In genomic region chrX:152368397-152369273, GRCm38 (mm10) we compare ENCODE assay signal across 9 mouse cellular contexts. TPM values are rescaled to one million over a fixed set of nuclear protein-coding genes. Genes with fewer than 3 reads are reported as not detected.
DNase-seq lines count a peak whose midpoint lies in the region; ATAC-seq lines count a peak whose summit lies in the region.
"Had no signal": no experiment of that assay in that cellular context is flagged by ENCODE, and none has a peak within 500 bp of the region (broad histone marks: within the 10 kb centered on the region; RNA-seq: fewer than 3 reads in every experiment).

TSS of gene Gpr173 (minus strand) at chrX:152368704.

- 11% methylated on average over 22 of the region's 24 CpGs for WGBS in forebrain, embryonic 12.5 days
- WGBS in heart, embryonic 15.5 days: 14% methylated on average over 23 of the region's 24 CpGs
- WGBS in liver, embryonic 12.5 days (ENCODE audit: insufficient replicate concordance): 13% methylated on average over 22 of the region's 24 CpGs
- WGBS in neural tube, embryonic 15.5 days: 18% methylated on average over 22 of the region's 24 CpGs

- peak within 1 kb of the TSS; percentile 60 for H3K4me2 ChIP-seq in forebrain, embryonic 12.5 days
- H3K4me2 ChIP-seq in heart, embryonic 15.5 days: peak within 1 kb of the TSS; percentile 65
- peak within 1 kb of the TSS; percentile 42 for H3K4me2 ChIP-seq in liver, embryonic 12.5 days
- peak within 1 kb of the TSS; percentile 57 for H3K4me2 ChIP-seq in neural tube, embryonic 15.5 days

- H3K9me3 ChIP-seq in forebrain, embryonic 12.5 days: no peaks in the 10 kb centered on the region
- H3K9me3 ChIP-seq in heart, embryonic 15.5 days (replicated peaks): no peaks in the 10 kb centered on the region
- H3K9me3 ChIP-seq in liver, embryonic 12.5 days (replicated peaks): no peaks in the 10 kb centered on the region
- H3K9me3 ChIP-seq in neural tube, embryonic 15.5 days (replicated peaks): no peaks in the 10 kb centered on the region

- H3K9ac ChIP-seq in forebrain, embryonic 12.5 days: peak within 1 kb of the TSS; percentile 75
- H3K9ac ChIP-seq in heart, embryonic 15.5 days: peak within 1 kb of the TSS; percentile 50
- no peak within 1 kb of the TSS for H3K9ac ChIP-seq in liver, embryonic 12.5 days
- peak within 1 kb of the TSS; percentile 61 for H3K9ac ChIP-seq in neural tube, embryonic 15.5 days (replicated peaks)

- H3K27me3 ChIP-seq in forebrain, embryonic 12.5 days: peaks cover 55% of the 10 kb centered on the region
- H3K27me3 ChIP-seq in heart, embryonic 15.5 days: peaks cover 26% of the 10 kb centered on the region
- peaks cover 46% of the 10 kb centered on the region for H3K27me3 ChIP-seq in liver, embryonic 12.5 days (replicated peaks)
- H3K27me3 ChIP-seq in neural tube, embryonic 15.5 days (replicated peaks): peaks cover 46% of the 10 kb centered on the region
- H3K27me3 ChIP-seq: CH12.LX had no signal

- peak within 1 kb of the TSS; percentile 59 for H3K4me3 ChIP-seq in forebrain, embryonic 12.5 days (replicated peaks)
- H3K4me3 ChIP-seq in heart, embryonic 15.5 days: peak within 1 kb of the TSS; percentile 59
- peak within 1 kb of the TSS; percentile 30 for H3K4me3 ChIP-seq in liver, embryonic 12.5 days
- peak within 1 kb of the TSS; percentile 55 for H3K4me3 ChIP-seq in neural tube, embryonic 15.5 days (replicated peaks)

- H3K27ac ChIP-seq in forebrain, embryonic 12.5 days: peak within 1 kb of the TSS; percentile 80
- H3K27ac ChIP-seq in heart, embryonic 15.5 days: peak within 1 kb of the TSS; percentile 6; the same call in 1 of the 2 replicates
- no peak within 1 kb of the TSS for H3K27ac ChIP-seq in liver, embryonic 12.5 days
- H3K27ac ChIP-seq in neural tube, embryonic 15.5 days (replicated peaks): peak within 1 kb of the TSS; percentile 86

- ATAC-seq in forebrain, embryonic 12.5 days (ENCODE audit: low FRiP score): peak; percentile 98
- peak; percentile 94 for ATAC-seq in heart, embryonic 15.5 days (replicated peaks; ENCODE audit: insufficient number of reproducible peaks, insufficient read depth, low FRiP score, low read depth)
- ATAC-seq in liver, embryonic 12.5 days: peak; percentile 57; the same call in 1 of the 2 replicates
- peak; percentile 97 for ATAC-seq in neural tube, embryonic 15.5 days (ENCODE audit: low FRiP score)
- no peak for ATAC-seq in erythroid progenitor cell, adult 5-6 weeks (replicated peaks; ENCODE audit: low FRiP score, poor library complexity, severe bottlenecking)

- H3K4me1 ChIP-seq in forebrain, embryonic 12.5 days: peaks cover 19% of the 10 kb centered on the region
- no peaks in the 10 kb centered on the region for H3K4me1 ChIP-seq in heart, embryonic 15.5 days (replicated peaks)
- no peaks in the 10 kb centered on the region for H3K4me1 ChIP-seq in liver, embryonic 12.5 days
- H3K4me1 ChIP-seq in neural tube, embryonic 15.5 days: peaks cover 16% of the 10 kb centered on the region

- DNase-seq in urinary bladder, postnatal 25 days (ENCODE audit: low spot score): peak; percentile 9
- no peak for DNase-seq in urinary bladder, postnatal 10 days (ENCODE audit: low spot score)
- peak; percentile 51 for DNase-seq in kidney, postnatal 14 days

- no peaks in the 10 kb centered on the region for H3K36me3 ChIP-seq in forebrain, embryonic 12.5 days (replicated peaks)
- no peaks in the 10 kb centered on the region for H3K36me3 ChIP-seq in heart, embryonic 15.5 days
- H3K36me3 ChIP-seq in liver, embryonic 12.5 days: no peaks in the 10 kb centered on the region
- no peaks in the 10 kb centered on the region for H3K36me3 ChIP-seq in neural tube, embryonic 15.5 days

RNA-seq across cellular contexts. Expression of gene Gpr173, which starts in this region (rescaled TPM):
- polyA plus RNA-seq in forebrain, embryonic 12.5 days (2016; fragmentation: Nextera tagmentation; extraction: Ambion mirVana): 6.8 and 8.4 TPM in 2 replicates
- polyA plus RNA-seq in heart, embryonic 15.5 days (2015; fragmentation: Nextera tagmentation; extraction: Ambion mirVana): 2.4 and 2.7 TPM in 2 replicates
- polyA plus RNA-seq in liver, embryonic 12.5 days (2016; fragmentation: Nextera tagmentation; extraction: Ambion mirVana): 0.29 and 0.42 TPM in 2 replicates
- 8.4 and 8.5 TPM in 2 replicates for polyA plus RNA-seq in neural tube, embryonic 15.5 days (2015; fragmentation: Nextera tagmentation; extraction: Ambion mirVana)
- total RNA-seq in erythroid progenitor cell, adult 5-6 weeks (2015; ENCODE audit: low replicate concordance): not detected in 2 replicates
- total RNA-seq in erythroid progenitor cell, adult 5-6 weeks (2017; ENCODE audit: low replicate concordance): not detected in 2 replicates
- total RNA-seq: CH12.LX had no signal

Comparison
In these comparisons a context has a peak if more than half of its experiments do, and no peak if none do; other contexts are left out.
1. Peak in ATAC-seq, H3K4me3 ChIP-seq and H3K4me2 ChIP-seq in liver, embryonic 12.5 days; RNA of the gene not detected or under 1 TPM.